Mouse (Mus musculus): ENCODE measurements at regions not wholly inside any gene's neighbourhood (a gene's known extent, or its start where the extent isn't known, plus 50 kb on each side); places are given as distances from the start of the nearest gene placed in this dataset.
"Not testable (repeated sequence)": the region's sequence is repeated elsewhere in the genome, so short reads cannot be mapped to it uniquely, and the experiment has no call there.

DNA sequence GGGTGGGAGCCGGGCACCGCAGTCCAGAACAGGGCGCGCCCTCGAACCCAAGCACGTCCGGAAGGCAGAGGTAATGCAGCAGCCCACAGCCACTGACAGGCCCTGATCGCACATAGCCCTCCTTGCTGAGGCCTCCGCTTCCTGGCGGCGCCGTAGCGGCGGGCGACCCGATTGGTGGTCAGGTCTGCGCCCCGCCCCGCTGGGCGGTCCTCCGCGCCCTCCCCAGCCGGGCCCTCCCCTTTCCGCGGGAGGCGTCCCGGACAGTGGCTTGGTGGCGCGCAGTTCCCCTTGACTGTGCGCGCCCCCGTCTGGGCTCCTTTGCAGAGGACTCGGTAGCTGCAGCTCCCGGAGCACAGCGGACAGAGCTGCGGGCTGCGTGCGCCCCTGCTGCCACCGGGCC, 375.5 kb upstream of the Asap2 start:
- not testable (repeated sequence) for TF ChIP-seq CTCF (IDR thresholded peaks at IDR 0.05; ENCODE audit: insufficient read depth, low read length); POLR2A (IDR thresholded peaks at IDR 0.05; ENCODE audit: borderline replicate concordance, extremely low read depth, low read depth, low read length)
